Mouse (Mus musculus) lung, adult 10 weeks (tissue): ENCODE results near the gene Ppp2r2d. TPM values are rescaled to one million over a fixed set of nuclear protein-coding genes. Genes with fewer than 3 reads are reported as not detected.

ENCODE experiments used
- polyA plus RNA-seq: library from polyadenylated mRNA; stranded (reverse); fragments of 350-450 nt; fragmentation: Illumina TruSeq; extraction: RNeasy Lipid Tissue Mini Kit (QIAGEN cat#74804); gene quantifications from one replicate; pipeline ENCODE4 v1.2.3, GENCODE M21; 2014; ENCODE audit warnings: low read depth, low replicate concordance; ENCODE audit not compliant: insufficient read depth

Gene Ppp2r2d
- 28.1 TPM for polyA plus RNA-seq

GRCm38 (mm10) chr7:138845544-138846391 lies at the start of gene Ppp2r2d, which contains the start of gene Mapk1ip1:
Ppp2r2d (plus strand) TSS chr7:138846079.
Mapk1ip1 (minus strand) TSS chr7:138846273.

GRCm38 (mm10) chr7:138909277-138910192 lies 63.7 kb downstream of the Ppp2r2d start, which contains the start of gene Bnip3:
Bnip3 (minus strand) TSS chr7:138909519.

Other genes starting within 250 kb of the Ppp2r2d start
- gene Mapk1ip1, start 194 bp downstream of the Ppp2r2d start, polyA plus RNA-seq: 15.2 TPM
- gene Bnip3, start 63.4 kb downstream of the Ppp2r2d start, polyA plus RNA-seq: 74.8 TPM
- gene Jakmip3, start 94.7 kb downstream of the Ppp2r2d start, polyA plus RNA-seq: not detected
- not detected for gene Dpysl4, start 239.9 kb downstream of the Ppp2r2d start, polyA plus RNA-seq